In genomic region chr10:118088499-118088898, GRCm38 (mm10) we compare ENCODE assay signal across 19 mouse cellular contexts. TPM values are rescaled to one million over a fixed set of nuclear protein-coding genes. Genes with fewer than 3 reads are reported as not detected.
A peak's percentile ranks its signal among the peaks of the same experiment; 100 is the strongest.
DNase-seq lines count a peak whose midpoint lies in the region; ATAC-seq and TF ChIP-seq lines count a peak whose summit lies in the region.
"Had no signal": no experiment of that assay in that cellular context is flagged by ENCODE, and none has a peak within 500 bp of the region (broad histone marks: within the 10 kb centered on the region; RNA-seq: fewer than 3 reads in every experiment).

No protein-coding gene starts in this region.

- peaks cover 20% of the 10 kb centered on the region; the same call in 1 of the 2 replicates for H3K4me1 ChIP-seq in heart, embryonic 10.5 days
- peaks cover 28% of the 10 kb centered on the region for H3K4me1 ChIP-seq in hindbrain, embryonic 10.5 days (replicated peaks)
- H3K4me1 ChIP-seq in hindbrain, postnatal 0 days (ENCODE audit: insufficient read depth, low read length) = no peaks in the 10 kb centered on the region; the same call in 1 of the 2 replicates
- H3K4me1 ChIP-seq in neural tube, embryonic 14.5 days (ENCODE audit: control insufficient read depth, insufficient read depth, low read length) = peaks cover 7% of the 10 kb centered on the region; the same call in 1 of the 2 replicates
- H3K4me1 ChIP-seq: limb, embryonic 12.5 days; liver, embryonic 13.5 days; lung, embryonic 15.5 days had no signal

- H3K9ac ChIP-seq in hindbrain, postnatal 0 days (replicated peaks; ENCODE audit: low read length) = no peak overlapping the region
- H3K9ac ChIP-seq in neural tube, embryonic 14.5 days (replicated peaks; ENCODE audit: low read depth, low read length) = no peak overlapping the region
- H3K9ac ChIP-seq: heart, embryonic 12.5 days; limb, embryonic 12.5 days; liver, embryonic 13.5 days; lung, embryonic 15.5 days had no signal

- H3K4me3 ChIP-seq in heart, embryonic 10.5 days = no peak overlapping the region
- no peak overlapping the region for H3K4me3 ChIP-seq in hindbrain, embryonic 10.5 days
- H3K4me3 ChIP-seq in hindbrain, postnatal 0 days (ENCODE audit: low read length) = no peak overlapping the region
- no peak overlapping the region for H3K4me3 ChIP-seq in neural tube, embryonic 14.5 days (ENCODE audit: low read depth, low read length)
- H3K4me3 ChIP-seq: embryonic facial prominence, embryonic 10.5 days; heart, embryonic 12.5 days; left cerebral cortex, adult 2 months; limb, embryonic 12.5 days; liver, embryonic 13.5 days; lung, embryonic 15.5 days had no signal

- no peak for ATAC-seq in hindbrain, postnatal 0 days
- no peak for ATAC-seq in neural tube, embryonic 14.5 days (ENCODE audit: low read depth)
- ATAC-seq in frontal cortex, adult (ENCODE audit: low TSS enrichment) = no peak

- H3K4me2 ChIP-seq in hindbrain, postnatal 0 days (ENCODE audit: low read depth, low read length) = no peak overlapping the region
- peak overlapping the region; percentile 17; the same call in 1 of the 2 replicates for H3K4me2 ChIP-seq in neural tube, embryonic 14.5 days (ENCODE audit: low read depth, low read length)
- H3K4me2 ChIP-seq: limb, embryonic 12.5 days; liver, embryonic 13.5 days; lung, embryonic 15.5 days had no signal

- intact Hi-C loops in heart, postnatal 10 days (cut with DNase I) = no loop called here
- intact Hi-C loops in left cerebral cortex, postnatal 36 days (cut with DNase I) = no loop called here

- H3K36me3 ChIP-seq in heart, embryonic 10.5 days = no peaks in the 10 kb centered on the region
- H3K36me3 ChIP-seq in hindbrain, embryonic 10.5 days = no peaks in the 10 kb centered on the region
- H3K36me3 ChIP-seq in hindbrain, postnatal 0 days (ENCODE audit: insufficient read depth, low read length) = no peaks in the 10 kb centered on the region
- H3K36me3 ChIP-seq in neural tube, embryonic 14.5 days (ENCODE audit: control insufficient read depth, insufficient read depth, low read length) = no peaks in the 10 kb centered on the region
- H3K36me3 ChIP-seq: embryonic facial prominence, embryonic 10.5 days; heart, embryonic 12.5 days; limb, embryonic 12.5 days; liver, embryonic 13.5 days; lung, embryonic 15.5 days had no signal

- H3K27ac ChIP-seq in heart, embryonic 10.5 days = 0 out of 2 replicates have a peak overlapping the region, but pooled peaks have one; percentile 17
- peak overlapping the region; percentile 40; the same call in 1 of the 2 replicates for H3K27ac ChIP-seq in hindbrain, embryonic 10.5 days
- H3K27ac ChIP-seq in hindbrain, postnatal 0 days = peak overlapping the region; percentile 56; the same call in 1 of the 2 replicates
- H3K27ac ChIP-seq in neural tube, embryonic 14.5 days (ENCODE audit: low read depth, low read length) = peak overlapping the region; percentile 75
- H3K27ac ChIP-seq: embryonic facial prominence, embryonic 10.5 days; left cerebral cortex, adult 2 months; limb, embryonic 12.5 days; liver, embryonic 13.5 days; lung, embryonic 15.5 days had no signal

- H3K9me3 ChIP-seq in heart, embryonic 10.5 days = no peaks in the 10 kb centered on the region
- H3K9me3 ChIP-seq in hindbrain, embryonic 10.5 days = no peaks in the 10 kb centered on the region
- H3K9me3 ChIP-seq in hindbrain, postnatal 0 days (ENCODE audit: low read length) = no peaks in the 10 kb centered on the region
- H3K9me3 ChIP-seq in neural tube, embryonic 14.5 days (ENCODE audit: control insufficient read depth, low read length) = no peaks in the 10 kb centered on the region
- H3K9me3 ChIP-seq: embryonic facial prominence, embryonic 10.5 days; heart, embryonic 12.5 days; limb, embryonic 12.5 days; liver, embryonic 13.5 days; lung, embryonic 15.5 days had no signal

- DNase-seq in heart, embryonic 10.5 days (ENCODE audit: low spot score) = no peak
- DNase-seq in heart, postnatal 10 days = no peak
- DNase-seq in hindbrain, embryonic 10.5 days (ENCODE audit: low spot score) = no peak
- DNase-seq in hindbrain, postnatal 0 days (ENCODE audit: low spot score) = no peak
- DNase-seq in left cerebral cortex, postnatal 36 days (ENCODE audit: low spot score in 2 of 2) = no peak
- DNase-seq: adrenal gland, adult 2 months; cerebellum, postnatal 25 days; heart, postnatal 36 days; kidney, adult 18-20 months; kidney, postnatal 10 days; liver, embryonic 13.5 days; spleen, adult 18-20 months had no signal

- H3K27me3 ChIP-seq in heart, embryonic 10.5 days (ENCODE audit: insufficient read depth, poor library complexity, severe bottlenecking) = no peaks in the 10 kb centered on the region
- no peaks in the 10 kb centered on the region for H3K27me3 ChIP-seq in hindbrain, embryonic 10.5 days (ENCODE audit: insufficient read depth, poor library complexity, severe bottlenecking)
- H3K27me3 ChIP-seq in hindbrain, postnatal 0 days (ENCODE audit: insufficient read depth, low read length) = no peaks in the 10 kb centered on the region
- no peaks in the 10 kb centered on the region for H3K27me3 ChIP-seq in neural tube, embryonic 14.5 days (ENCODE audit: control insufficient read depth, insufficient read depth, low read length)
- H3K27me3 ChIP-seq: heart, embryonic 12.5 days; limb, embryonic 12.5 days; liver, embryonic 13.5 days; lung, embryonic 15.5 days had no signal

- WGBS in heart, embryonic 10.5 days = 44% methylated on average over 2 of the region's 2 CpGs
- 36% methylated on average over 2 of the region's 2 CpGs for WGBS in hindbrain, embryonic 10.5 days
- 19% methylated on average over 2 of the region's 2 CpGs for WGBS in hindbrain, postnatal 0 days
- WGBS in neural tube, embryonic 14.5 days = 29% methylated on average over 2 of the region's 2 CpGs

- TF ChIP-seq CTCF in hindbrain, postnatal 0 days (IDR thresholded peaks at IDR 0.05; ENCODE audit: low read depth) = no peak

RNA-seq across cellular contexts. Expression of gene Mdm1, which starts 53.1 kb away (rescaled TPM):
- 21.9 and 28.7 TPM in 2 replicates for polyA plus RNA-seq in heart, embryonic 10.5 days (2016; fragmentation: Nextera tagmentation; extraction: Ambion mirVana)
- 1 to 10 TPM; 5.6 to 6.6 TPM for total RNA-seq in heart, postnatal 10 days (2021)
- 52.1 and 53.5 TPM in 2 replicates for polyA plus RNA-seq in hindbrain, embryonic 10.5 days (2016; fragmentation: Nextera tagmentation; extraction: Ambion mirVana)
- 26.4 and 31.0 TPM in 2 replicates for total RNA-seq in hindbrain, postnatal 0 days (2014; rRNA removed)
- polyA plus RNA-seq in hindbrain, postnatal 0 days (2015; fragmentation: Nextera tagmentation; extraction: Ambion mirVana) = 23.0 and 25.1 TPM in 2 replicates
- 31.3 and 34.1 TPM in 2 replicates for polyA plus RNA-seq in neural tube, embryonic 14.5 days (2014; fragmentation: Nextera tagmentation; extraction: Ambion mirVana)
- total RNA-seq in left cerebral cortex, postnatal 36 days (2021) = 1 to 10 TPM; 3.9 to 8.1 TPM

Comparison
In these comparisons a context has a peak if more than half of its experiments do, and no peak if none do; other contexts are left out.
1. H3K27ac ChIP-seq: peak in every context shown above with its lines; median percentile 75 in neural tube, embryonic 14.5 days; 56 in hindbrain, postnatal 0 days; 40 in hindbrain, embryonic 10.5 days; 17 in heart, embryonic 10.5 days.